Mouse (Mus musculus): ENCODE measurements around the gene Iffo1. TPM values are rescaled to one million over a fixed set of nuclear protein-coding genes. Genes with fewer than 3 reads are reported as not detected.

Gene Iffo1
- polyA plus RNA-seq (2015; fragmentation: Nextera tagmentation; extraction: Ambion mirVana): 11.9 and 14.4 TPM in 2 replicates

- H3K4me3 ChIP-seq: peak within 1 kb of the TSS; percentile 82
- H3K4me2 ChIP-seq: peak within 1 kb of the TSS; percentile 95
- peaks cover 46% of the 10 kb centered on the region for H3K4me1 ChIP-seq
- peak within 1 kb of the TSS; percentile 88 for H3K27ac ChIP-seq
- H3K9me3 ChIP-seq (replicated peaks): no peaks in the 10 kb centered on the region
- peak within 1 kb of the TSS; percentile 97 for H3K9ac ChIP-seq
- ATAC-seq: peak; percentile 97
- peaks cover 59% of the 10 kb centered on the region for H3K36me3 ChIP-seq (ENCODE audit: poor library complexity, severe bottlenecking)
- under 1% methylated on average over 16 of the region's 16 CpGs for WGBS
- H3K27me3 ChIP-seq: no peaks in the 10 kb centered on the region
These were observed at the start of gene Iffo1 for GRCm38 (mm10) chr6:125145001-125145400. TSS of gene Iffo1 (plus strand) at chr6:125145241.

- WGBS: 2% methylated on average over 44 of the region's 45 CpGs
- H3K9me3 ChIP-seq (replicated peaks): no peaks in the 10 kb centered on the region
These were observed 49.4 kb upstream of the Iffo1 start, which contains the start of gene Chd4 for GRCm38 (mm10) chr6:125095391-125096278. TSS of gene Chd4 (plus strand) at chr6:125095981.

GRCm38 (mm10) chr6:125096279-125096596 is 48.8 kb upstream of the Iffo1 start:
- no peak for ATAC-seq

More at GRCm38 (mm10) chr6:125095391-125096278, 49.4 kb upstream of the Iffo1 start, which contains the start of gene Chd4:
- peak; percentile 80 for ATAC-seq
- peaks cover 27% of the 10 kb centered on the region for H3K36me3 ChIP-seq (ENCODE audit: poor library complexity, severe bottlenecking)
- H3K27ac ChIP-seq: peak within 1 kb of the TSS; percentile 95
- peak within 1 kb of the TSS; percentile 97 for H3K9ac ChIP-seq
- H3K27me3 ChIP-seq: no peaks in the 10 kb centered on the region
- H3K4me2 ChIP-seq: peak within 1 kb of the TSS; percentile 97
- peaks cover 47% of the 10 kb centered on the region for H3K4me1 ChIP-seq
- H3K4me3 ChIP-seq: peak within 1 kb of the TSS; percentile 97

GRCm38 (mm10) chr6:125096597-125097345 is 48.3 kb upstream of the Iffo1 start:
- 1% methylated on average over 40 of the region's 44 CpGs for WGBS
- ATAC-seq: peak; percentile 36

More at GRCm38 (mm10) chr6:125096279-125096596, 48.8 kb upstream of the Iffo1 start:
- no peaks in the 10 kb centered on the region for H3K9me3 ChIP-seq (replicated peaks)
- H3K9ac ChIP-seq: peak overlapping the region; percentile 97
- H3K27me3 ChIP-seq: no peaks in the 10 kb centered on the region
- H3K4me2 ChIP-seq: peak overlapping the region; percentile 97
- peak overlapping the region; percentile 95 for H3K27ac ChIP-seq
- peak overlapping the region; percentile 97 for H3K4me3 ChIP-seq
- H3K4me1 ChIP-seq: peaks cover 42% of the 10 kb centered on the region
- 0% methylated on average over 10 of the region's 32 CpGs for WGBS
- H3K36me3 ChIP-seq (ENCODE audit: poor library complexity, severe bottlenecking): peaks cover 33% of the 10 kb centered on the region

GRCm38 (mm10) chr6:125097346-125097689 is 47.7 kb upstream of the Iffo1 start:
- H3K4me3 ChIP-seq: peak overlapping the region; percentile 97
- peak overlapping the region; percentile 97 for H3K9ac ChIP-seq
- peak; percentile 7 for ATAC-seq
- peaks cover 44% of the 10 kb centered on the region for H3K36me3 ChIP-seq (ENCODE audit: poor library complexity, severe bottlenecking)
- no peaks in the 10 kb centered on the region for H3K9me3 ChIP-seq (replicated peaks)
- H3K27me3 ChIP-seq: no peaks in the 10 kb centered on the region
- under 1% methylated on average over 12 of the region's 12 CpGs for WGBS
- peak overlapping the region; percentile 95 for H3K27ac ChIP-seq
- H3K4me1 ChIP-seq: peaks cover 42% of the 10 kb centered on the region
- peak overlapping the region; percentile 97 for H3K4me2 ChIP-seq

More at GRCm38 (mm10) chr6:125096597-125097345, 48.3 kb upstream of the Iffo1 start:
- peak overlapping the region; percentile 95 for H3K27ac ChIP-seq
- no peaks in the 10 kb centered on the region for H3K9me3 ChIP-seq (replicated peaks)
- H3K4me2 ChIP-seq: peak overlapping the region; percentile 97
- H3K36me3 ChIP-seq (ENCODE audit: poor library complexity, severe bottlenecking): peaks cover 38% of the 10 kb centered on the region
- H3K4me3 ChIP-seq: peak overlapping the region; percentile 97
- H3K9ac ChIP-seq: peak overlapping the region; percentile 97
- peaks cover 42% of the 10 kb centered on the region for H3K4me1 ChIP-seq
- no peaks in the 10 kb centered on the region for H3K27me3 ChIP-seq

- no peak for ATAC-seq
- peaks cover 50% of the 10 kb centered on the region for H3K36me3 ChIP-seq (ENCODE audit: poor library complexity, severe bottlenecking)
- H3K4me1 ChIP-seq: peaks cover 42% of the 10 kb centered on the region
- H3K4me2 ChIP-seq: peak overlapping the region; percentile 97
- H3K27ac ChIP-seq: peak overlapping the region; percentile 6; the same call in 1 of the 2 replicates
- peak overlapping the region; percentile 97 for H3K9ac ChIP-seq
- H3K27me3 ChIP-seq: no peaks in the 10 kb centered on the region
- WGBS: 53% methylated on average over 8 of the region's 8 CpGs
- no peaks in the 10 kb centered on the region for H3K9me3 ChIP-seq (replicated peaks)
- peak overlapping the region; percentile 97 for H3K4me3 ChIP-seq
These were observed 47.1 kb upstream of the Iffo1 start for GRCm38 (mm10) chr6:125097951-125098350.

- Histone ChIP-seq H3K36me3 (ENCODE audit: poor library complexity, severe bottlenecking) (peaks cover 56% of the 10 kb centered on the region), H3K4me3 (peak overlapping the region; percentile 97), H3K4me2 (peak overlapping the region; percentile 97), H3K9me3 (replicated peaks) (no peaks in the 10 kb centered on the region), H3K9ac (peak overlapping the region; percentile 97), H3K27me3 (no peaks in the 10 kb centered on the region), H3K27ac (peak overlapping the region; percentile 90), H3K4me1 (peaks cover 42% of the 10 kb centered on the region)
- WGBS: 59% methylated on average over 3 of the region's 3 CpGs
- ATAC-seq: no peak
These were observed 46.5 kb upstream of the Iffo1 start for GRCm38 (mm10) chr6:125098513-125098912.

GRCm38 (mm10) chr6:125099421-125099971 is 45.5 kb upstream of the Iffo1 start:
- no peaks in the 10 kb centered on the region for H3K9me3 ChIP-seq (replicated peaks)
- 37% methylated on average over 5 of the region's 5 CpGs for WGBS
- peak overlapping the region; percentile 97 for H3K4me3 ChIP-seq
- H3K4me1 ChIP-seq: peaks cover 42% of the 10 kb centered on the region
- H3K9ac ChIP-seq: peak overlapping the region; percentile 97
- peaks cover 65% of the 10 kb centered on the region for H3K36me3 ChIP-seq (ENCODE audit: poor library complexity, severe bottlenecking)
- peak overlapping the region; percentile 97 for H3K4me2 ChIP-seq
- no peaks in the 10 kb centered on the region for H3K27me3 ChIP-seq
- peak; percentile 12; the same call in 1 of the 2 replicates for ATAC-seq
- H3K27ac ChIP-seq: peak overlapping the region; percentile 90

GRCm38 (mm10) chr6:125101444-125101843 is 43.6 kb upstream of the Iffo1 start:
- no peaks in the 10 kb centered on the region for H3K27me3 ChIP-seq
- no peak for ATAC-seq
- peaks cover 85% of the 10 kb centered on the region for H3K36me3 ChIP-seq (ENCODE audit: poor library complexity, severe bottlenecking)
- H3K4me1 ChIP-seq: peaks cover 35% of the 10 kb centered on the region
- no peaks in the 10 kb centered on the region for H3K9me3 ChIP-seq (replicated peaks)
- H3K9ac ChIP-seq: no peak overlapping the region
- no peak overlapping the region for H3K4me2 ChIP-seq
- H3K4me3 ChIP-seq: no peak overlapping the region
- WGBS: 89% methylated on average over 9 of the region's 9 CpGs
- H3K27ac ChIP-seq: no peak overlapping the region

GRCm38 (mm10) chr6:125104223-125104622 is 40.8 kb upstream of the Iffo1 start:
- Histone ChIP-seq H3K27ac (no peak overlapping the region), H3K9me3 (replicated peaks) (no peaks in the 10 kb centered on the region), H3K4me3 (no peak overlapping the region), H3K4me1 (peaks cover 15% of the 10 kb centered on the region), H3K36me3 (ENCODE audit: poor library complexity, severe bottlenecking) (peaks cover 99% of the 10 kb centered on the region), H3K9ac (no peak overlapping the region), H3K27me3 (no peaks in the 10 kb centered on the region), H3K4me2 (no peak overlapping the region)
- ATAC-seq: no peak
- 91% methylated on average over 4 of the region's 4 CpGs for WGBS

GRCm38 (mm10) chr6:125107705-125108104 is 37.3 kb upstream of the Iffo1 start:
- Histone ChIP-seq H3K4me1 (no peaks in the 10 kb centered on the region), H3K9me3 (replicated peaks) (no peaks in the 10 kb centered on the region), H3K27me3 (no peaks in the 10 kb centered on the region), H3K36me3 (ENCODE audit: poor library complexity, severe bottlenecking) (peaks cover 99% of the 10 kb centered on the region), H3K4me2 (no peak overlapping the region), H3K27ac (no peak overlapping the region), H3K9ac (no peak overlapping the region), H3K4me3 (no peak overlapping the region)
- ATAC-seq: no peak
- 95% methylated on average over 2 of the region's 2 CpGs for WGBS

Data from forebrain, embryonic 13.5 days (tissue).